Mouse (Mus musculus) thymus, postnatal 4 days (tissue): Measurements from ENCODE around the gene Axin2.
A peak's percentile ranks its signal among the peaks of the same experiment; 100 is the strongest.

Source experiments
- DNase-seq: peaks from one replicate; pipeline ENCODE4 v3.0.0; 2021

Axin2 gene

DNA sequence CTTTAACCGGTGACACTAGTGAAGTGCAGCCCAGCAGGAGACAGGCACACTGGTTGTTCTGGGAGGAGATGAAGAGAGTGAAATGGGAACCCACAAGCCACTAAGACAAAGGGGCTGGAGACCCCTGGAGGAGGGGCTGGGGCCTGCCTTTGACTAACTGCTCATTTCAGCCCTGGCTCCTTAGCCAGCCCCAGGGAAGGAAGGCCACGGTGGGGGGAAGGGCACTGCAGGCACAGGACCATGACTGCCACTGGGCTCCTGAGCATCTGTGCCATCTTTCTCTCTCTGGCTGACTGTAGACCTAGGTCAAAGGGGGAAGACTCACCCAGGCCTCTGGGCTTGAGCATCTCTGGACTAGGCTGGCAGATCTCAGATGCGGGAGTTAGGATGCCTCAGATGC is 10.5 kb downstream of the Axin2 start:
- no peak for DNase-seq

DNA sequence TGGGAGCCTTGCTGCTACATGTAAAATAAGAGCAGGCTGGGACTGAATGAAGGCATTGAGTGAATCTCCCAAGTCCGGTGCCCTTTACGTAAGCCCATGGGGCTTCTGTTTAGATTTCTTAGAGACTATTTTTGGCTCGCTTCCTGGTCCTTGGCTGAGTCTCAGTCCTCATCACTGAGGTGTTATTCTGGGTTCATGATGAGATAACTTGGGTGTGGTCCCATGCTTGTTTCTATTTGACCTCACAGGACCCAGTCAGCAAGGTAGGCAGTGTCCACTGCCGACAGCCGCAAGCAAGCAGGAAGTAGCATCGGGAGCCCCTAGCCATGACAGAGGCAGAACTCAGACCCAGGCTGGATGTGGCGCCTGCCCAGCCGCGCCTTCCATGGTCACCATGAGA is 13.7 kb downstream of the Axin2 start:
- no peak for DNase-seq

DNA sequence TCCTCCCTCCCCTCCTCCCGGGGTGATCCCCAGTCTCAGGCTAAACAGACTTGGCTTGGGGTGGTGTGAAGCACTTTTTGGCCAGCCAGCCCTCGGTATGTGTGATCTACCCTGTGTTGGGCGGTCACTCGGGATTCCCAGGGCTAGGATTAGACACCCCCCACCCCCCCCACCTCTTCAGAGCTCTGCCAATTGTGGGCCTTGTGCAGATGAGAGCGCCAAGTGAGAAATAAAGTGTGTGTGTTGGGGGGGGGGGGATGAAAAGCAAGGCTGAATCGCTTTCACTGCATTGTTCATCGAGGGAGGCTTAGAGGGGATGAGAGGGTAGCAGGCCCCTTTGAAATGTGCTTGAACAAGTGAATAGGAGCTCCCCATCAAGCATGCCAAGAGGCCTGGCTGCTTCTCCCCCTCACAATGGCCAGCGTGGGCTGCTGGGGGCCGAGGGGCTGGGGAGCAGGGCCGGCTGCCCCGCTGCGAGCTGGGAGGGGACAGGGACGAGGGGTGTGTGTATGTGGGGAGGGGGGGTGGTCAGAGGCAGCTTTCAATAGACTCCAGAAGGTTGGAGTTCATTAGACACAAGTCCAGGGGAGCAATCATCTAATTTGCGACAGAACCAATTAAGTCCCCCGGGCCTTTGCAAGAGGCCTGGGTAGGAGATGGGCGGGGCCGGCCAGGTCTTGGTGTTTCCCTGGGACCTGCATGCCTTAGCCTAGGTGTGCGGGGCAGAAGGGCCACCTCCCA is 15.1 kb downstream of the Axin2 start:
- DNase-seq = no peak

DNA sequence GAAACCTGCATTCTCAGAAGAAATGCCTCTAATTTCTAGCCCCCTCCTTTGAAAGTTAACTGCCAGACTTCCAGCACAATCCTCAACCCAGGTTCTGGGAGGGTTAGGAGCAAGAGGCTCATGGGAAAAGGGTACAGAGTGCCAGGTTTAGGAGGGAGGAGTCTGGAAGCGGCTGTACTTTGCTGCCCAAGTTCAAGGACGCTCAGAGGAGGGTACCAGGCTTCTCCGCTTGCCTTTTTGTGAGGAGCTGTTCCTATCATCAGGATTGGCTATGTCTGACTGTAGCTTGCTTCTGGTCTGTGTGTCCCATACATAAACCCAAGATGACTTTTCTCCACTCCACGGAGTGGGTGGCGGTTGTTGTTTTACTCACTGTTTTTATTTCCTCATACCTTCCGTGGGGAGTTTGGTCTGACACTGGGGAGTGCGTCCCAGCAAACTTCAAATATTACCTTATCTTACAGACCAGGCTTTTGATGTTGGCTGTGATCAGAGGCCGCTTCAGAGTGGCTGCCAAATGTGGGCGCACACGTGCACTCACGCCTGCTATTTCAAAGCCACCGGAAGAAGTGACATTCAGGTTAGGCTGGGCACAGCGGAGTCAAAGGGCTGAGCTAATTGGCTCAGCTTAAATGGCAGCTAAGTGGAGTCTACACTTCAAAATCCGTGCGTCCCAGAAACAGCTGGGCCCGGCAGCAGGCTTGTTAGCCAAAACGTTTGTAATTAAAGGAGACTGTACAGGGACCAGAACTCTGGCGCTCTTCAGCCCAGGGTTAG is 16.1 kb downstream of the Axin2 start:
- DNase-seq = no peak

DNA sequence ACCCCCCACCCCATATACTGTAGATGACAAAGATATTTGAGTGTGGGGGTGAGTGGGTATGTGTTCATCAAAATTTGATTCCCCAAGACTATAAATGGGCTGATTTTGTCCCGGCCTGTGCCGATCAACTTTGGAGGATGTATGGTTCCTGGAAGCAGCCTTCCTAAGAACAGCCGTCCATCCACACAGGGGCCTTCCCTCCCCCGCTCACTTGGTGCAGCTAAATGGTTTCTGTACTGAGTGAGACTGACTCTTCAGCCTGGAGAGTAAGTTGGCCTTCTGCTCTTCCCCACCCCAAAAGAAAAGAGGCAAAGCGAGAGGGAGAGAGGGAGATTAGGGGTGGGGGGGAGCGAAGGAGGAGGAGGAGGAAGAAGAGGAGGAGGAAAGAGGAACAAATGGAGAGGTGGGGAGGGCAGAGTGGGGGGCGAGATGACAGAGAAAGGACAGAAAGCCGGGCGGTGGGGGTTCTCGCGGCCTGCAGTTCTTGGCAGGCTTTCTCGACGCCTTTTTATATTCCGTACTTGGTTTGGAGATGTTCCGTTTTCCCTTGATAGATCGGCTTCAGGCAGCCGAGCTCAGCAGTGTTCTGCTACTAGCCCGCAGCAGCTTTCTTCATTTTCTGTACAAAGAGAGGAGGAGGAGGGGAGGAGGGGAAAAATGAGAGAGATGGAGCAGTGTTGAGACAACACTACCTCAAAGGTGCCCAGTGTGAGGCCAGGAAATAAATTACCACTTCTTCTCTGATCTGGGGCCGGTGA is 20.7 kb downstream of the Axin2 start:
- no peak for DNase-seq

DNA sequence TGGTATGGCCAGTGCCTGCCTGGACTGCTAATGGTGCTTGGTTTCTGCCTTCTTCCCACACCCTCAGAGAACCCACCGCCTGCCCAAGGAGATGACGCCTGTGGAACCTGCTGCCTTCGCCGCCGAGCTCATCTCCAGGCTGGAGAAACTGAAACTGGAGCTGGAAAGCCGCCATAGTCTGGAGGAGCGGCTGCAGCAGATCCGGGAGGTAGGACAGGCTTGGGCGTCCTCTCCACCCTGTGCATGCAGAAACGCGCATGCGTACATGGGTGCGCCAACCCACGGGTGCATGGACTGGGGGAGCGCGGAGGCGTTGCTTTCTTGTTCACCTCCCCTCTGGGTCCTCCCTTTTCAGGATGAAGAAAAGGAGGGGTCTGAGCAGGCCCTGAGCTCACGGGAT is 21.7 kb downstream of the Axin2 start:
- no peak for DNase-seq

DNA sequence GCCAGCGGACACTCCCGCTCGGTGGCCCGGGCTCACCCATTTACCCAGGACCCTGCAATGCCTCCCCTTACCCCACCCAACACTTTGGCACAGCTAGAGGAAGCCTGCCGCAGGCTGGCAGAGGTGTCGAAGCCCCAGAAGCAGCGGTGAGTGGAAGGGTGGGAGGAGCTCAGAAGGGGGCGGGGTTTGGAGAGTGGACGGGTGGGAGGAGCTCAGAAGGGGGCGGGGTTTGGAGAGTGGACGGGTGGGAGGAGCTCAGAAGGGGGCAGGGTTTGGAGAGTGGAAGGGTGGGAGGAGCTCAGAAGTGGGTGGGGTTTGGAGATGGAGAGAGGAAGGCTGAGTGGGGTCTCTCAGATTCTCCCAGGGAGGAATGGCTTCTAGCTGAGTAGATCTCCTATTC is 23.6 kb downstream of the Axin2 start:
- DNase-seq = no peak

DNA sequence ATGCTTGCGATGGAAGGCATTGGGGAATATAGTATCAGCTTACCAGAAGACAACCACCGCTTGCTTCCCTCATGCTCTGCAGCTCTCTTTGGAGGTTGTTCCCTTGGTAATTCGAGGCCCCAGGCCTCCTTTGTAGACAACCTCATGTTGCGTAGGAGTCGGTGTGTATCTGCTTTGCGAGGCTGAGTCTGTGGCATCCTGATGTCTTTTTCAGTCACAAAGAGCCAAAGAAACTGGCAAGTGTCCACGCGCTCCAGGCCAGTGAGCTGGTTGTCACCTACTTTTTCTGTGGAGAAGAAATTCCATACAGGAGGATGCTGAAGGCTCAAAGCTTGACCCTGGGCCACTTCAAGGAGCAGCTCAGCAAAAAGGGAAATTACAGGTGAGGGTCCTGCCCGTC is 25.5 kb downstream of the Axin2 start:
- no peak for DNase-seq

DNA sequence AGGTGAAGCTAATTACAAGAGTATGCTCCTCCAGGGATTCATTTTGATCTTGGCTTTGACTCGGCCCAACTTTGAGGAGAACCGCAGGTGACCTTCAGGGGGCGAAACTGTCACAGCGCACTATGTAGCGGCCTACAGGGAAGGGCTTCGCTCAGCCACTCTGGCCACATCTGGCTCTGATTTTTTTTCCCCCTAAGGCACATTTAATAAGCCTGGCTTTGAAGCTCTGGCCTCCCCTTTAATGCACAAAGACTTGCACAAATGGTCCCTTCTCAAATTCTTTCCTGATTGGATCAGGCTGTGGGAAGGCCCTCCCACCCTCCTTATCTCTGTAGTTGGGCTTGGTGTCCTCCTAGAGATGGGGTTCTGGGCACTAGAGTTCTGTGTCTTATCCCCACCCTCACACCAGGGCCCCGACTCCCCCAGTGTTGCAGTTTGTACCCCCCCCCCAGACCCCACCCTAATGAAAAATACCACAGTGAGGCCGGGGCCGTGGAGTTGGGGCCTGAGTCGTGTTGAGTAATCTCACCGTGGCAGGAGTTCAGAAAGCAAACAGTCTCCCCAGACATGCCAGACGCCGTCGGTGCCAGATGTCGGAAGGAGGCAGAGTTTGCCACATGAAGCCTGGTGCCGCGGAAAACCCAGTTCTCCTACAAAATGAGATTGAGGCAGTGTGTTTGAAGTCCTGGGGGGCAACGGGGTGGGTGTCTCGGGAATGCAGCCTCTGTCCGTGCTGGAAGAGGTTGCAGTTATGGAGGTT is 27.5 kb downstream of the Axin2 start:
- DNase-seq = no peak

DNA sequence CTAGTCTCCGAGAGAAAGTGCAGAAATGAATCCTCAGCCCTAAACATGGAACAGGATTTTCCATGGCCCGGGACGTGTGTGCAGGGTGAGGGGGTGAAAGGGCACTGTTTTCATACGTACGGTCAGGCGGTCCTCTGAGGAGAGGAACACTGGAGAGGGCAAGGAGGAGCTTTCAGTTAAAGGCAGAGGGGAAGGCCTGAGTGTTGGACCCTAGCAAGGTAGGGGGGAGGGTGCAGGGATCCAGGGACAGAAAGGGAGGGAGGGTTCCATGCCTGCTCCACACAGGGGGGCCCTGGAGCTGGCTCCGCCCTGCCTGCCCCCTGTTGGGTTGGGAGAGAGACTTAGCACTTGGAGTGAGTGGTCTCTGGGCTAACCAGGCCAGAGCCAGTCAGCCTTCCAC is 28.4 kb downstream of the Axin2 start:
- no peak for DNase-seq

DNA sequence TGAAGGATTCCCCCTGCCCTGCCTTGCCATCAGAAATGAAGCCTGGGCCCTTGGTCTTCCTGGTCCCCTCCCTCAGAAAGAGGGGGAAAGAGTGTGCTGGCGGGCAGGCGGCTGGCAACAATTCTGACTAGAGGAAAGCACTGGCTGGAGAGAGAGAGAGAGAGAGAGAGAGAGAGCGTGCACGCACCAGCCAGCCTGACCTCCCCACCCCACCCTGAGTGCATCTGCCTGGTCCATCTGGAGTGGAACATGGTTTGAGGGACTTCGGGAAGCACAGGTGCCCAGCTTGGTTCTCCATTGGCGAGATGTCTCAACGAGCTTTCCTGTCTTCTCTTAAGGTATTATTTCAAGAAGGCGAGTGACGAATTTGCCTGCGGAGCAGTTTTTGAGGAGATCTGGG is 28.8 kb downstream of the Axin2 start:
- DNase-seq = no peak

DNA sequence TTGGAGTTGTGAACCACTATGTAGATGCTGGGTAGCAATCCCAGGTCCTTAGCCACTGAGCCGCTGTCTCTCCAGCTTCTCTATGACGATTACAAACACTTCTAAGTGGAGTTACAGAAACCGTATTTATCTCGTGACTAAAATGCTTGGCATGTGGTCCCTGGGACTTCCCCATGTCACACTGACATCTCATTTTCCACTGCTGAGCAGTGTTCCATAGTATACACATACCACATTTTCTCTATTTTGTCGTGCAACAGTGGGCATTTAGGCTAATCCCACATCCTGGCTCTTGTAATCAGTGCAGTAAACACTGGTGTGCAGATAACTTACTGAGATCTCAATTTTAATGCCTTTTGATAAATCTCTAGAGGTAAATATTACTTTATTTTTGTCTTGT is 32.2 kb downstream of the Axin2 start:
- DNase-seq = no peak

DNA sequence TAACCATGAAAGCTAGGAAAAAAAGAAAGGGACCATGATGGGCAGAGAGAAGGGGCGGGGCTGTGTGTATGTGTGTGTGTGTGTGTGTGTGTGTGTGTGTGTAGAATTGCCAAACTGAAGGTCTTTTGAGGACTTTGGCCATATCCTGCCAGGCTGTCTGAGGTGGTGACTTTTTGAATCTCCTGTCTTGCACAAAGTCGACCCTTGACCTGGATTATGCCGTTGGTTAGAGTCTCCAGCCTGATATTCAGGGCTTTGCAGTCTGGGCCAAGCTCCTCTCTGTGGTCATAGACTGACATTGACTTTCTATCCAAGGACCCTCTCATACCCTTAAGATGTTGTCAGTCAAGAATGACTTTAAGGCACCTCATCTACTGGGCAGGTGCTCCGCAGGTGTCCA is 35.8 kb downstream of the Axin2 start:
- DNase-seq = no peak

DNA sequence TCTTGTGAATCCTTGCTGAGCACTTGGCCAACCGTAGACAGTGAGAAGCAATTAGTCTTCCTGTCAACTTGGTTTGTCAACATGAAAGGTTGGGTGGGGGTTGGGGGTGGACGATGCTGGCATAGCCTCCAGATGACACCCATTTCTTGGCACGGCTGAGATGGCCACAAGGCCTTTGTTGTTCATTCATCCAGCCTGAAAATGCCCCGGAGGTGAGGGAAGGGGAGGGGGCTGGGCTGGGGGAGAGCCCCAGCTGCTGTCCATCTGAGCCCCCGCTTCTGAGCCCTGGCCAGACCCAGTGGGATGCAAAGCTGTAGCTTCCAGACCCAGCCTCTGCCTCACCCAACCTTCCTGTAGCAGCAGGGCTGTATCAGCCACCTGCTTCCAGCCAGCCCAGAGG is 38.2 kb downstream of the Axin2 start:
- no peak for DNase-seq

DNA sequence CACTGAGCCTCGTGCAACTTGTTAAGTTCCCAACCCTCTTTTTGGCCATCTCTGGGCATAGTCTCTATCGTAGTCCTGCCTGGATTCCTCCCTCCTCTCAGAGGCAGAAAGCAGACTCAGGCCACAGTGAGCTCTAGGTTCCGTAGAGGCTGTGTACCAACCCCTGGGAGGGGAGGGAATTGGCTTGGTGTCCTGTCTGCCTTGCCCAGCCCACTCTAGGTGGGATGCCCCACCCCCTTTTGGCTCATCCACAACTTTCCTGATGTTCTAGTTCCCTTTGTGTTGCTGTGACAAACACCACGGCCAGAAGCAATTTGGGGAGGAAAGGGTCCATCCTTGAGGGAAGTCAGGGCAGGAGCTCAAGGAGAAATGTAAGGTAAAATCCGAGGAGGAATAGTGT is 39.0 kb downstream of the Axin2 start:
- DNase-seq = no peak

DNA sequence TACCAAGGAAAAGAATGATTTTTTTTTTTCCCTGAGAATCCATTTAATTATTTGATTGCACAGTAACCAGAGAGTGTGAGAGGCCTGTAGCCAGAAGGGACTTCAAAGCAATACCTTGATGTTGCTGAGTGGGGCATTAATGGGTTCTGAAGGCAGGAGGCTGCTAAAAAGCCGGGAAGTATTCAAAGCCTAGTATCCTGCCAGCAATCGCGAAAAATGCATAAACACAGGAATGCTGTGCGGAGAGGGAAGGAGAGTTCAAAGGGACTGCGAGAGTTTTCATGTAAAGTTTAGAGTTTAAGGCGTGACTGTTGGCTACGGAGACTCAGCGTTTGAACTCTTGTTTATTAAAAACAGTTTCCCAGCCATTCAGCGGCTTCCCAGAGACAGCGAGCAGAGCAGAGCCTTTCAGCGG is 41.5 kb downstream of the Axin2 start:
- no peak for DNase-seq

DNA sequence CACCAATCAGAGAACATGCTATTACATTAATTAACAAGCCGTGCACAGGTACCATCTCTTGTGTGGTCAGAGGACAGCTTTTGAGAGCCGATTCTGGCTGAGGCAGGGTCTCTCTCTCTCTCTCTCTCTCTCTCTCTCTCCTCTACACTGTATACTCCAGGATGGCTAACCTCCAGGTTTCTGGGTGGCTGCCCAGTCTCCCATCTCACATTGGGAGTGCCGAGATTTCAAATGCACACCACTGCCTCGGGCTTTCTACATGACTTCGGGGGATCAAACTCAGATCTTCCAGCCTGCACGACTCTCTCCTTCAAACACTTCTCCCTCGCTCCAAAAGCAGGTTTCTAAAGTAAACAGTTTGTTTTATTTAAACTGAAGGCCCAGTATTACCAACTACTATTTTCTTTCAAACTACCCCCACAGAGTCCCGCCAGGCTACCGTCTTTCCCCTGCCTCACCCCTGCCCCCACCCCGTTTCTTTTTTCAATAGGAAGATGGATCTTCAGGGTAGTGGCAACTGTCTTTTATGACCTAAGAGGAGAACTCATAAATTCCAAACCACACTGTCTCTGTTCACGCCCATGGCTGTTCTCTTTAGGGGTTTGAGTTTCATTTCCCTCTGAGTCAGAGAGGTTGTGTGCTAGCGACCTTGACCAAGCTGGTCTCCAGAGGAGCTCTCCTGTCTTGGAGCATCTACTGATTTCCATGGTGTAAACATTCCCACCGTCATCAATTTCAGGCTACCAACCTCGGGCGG is 43.5 kb downstream of the Axin2 start:
- DNase-seq = no peak

DNA sequence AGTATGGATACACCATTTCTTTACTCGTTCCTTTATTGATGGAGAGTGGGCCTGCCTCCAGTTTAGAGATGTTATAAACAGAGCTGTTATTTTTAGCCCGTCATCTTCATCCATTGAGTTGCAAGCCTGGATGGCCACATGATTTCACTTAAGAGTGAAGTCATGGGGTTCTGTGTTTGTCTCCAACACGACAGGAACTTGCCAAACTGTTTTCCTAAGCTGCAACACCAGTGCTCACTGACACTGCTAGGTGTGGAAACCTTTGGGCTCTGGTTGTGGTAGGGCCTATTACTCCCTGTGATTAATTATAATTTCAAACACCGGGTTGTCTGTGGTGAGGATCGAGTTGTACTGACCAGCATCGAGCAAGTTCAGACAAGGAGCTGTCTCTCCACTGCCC is 45.6 kb downstream of the Axin2 start:
- DNase-seq = no peak

DNA sequence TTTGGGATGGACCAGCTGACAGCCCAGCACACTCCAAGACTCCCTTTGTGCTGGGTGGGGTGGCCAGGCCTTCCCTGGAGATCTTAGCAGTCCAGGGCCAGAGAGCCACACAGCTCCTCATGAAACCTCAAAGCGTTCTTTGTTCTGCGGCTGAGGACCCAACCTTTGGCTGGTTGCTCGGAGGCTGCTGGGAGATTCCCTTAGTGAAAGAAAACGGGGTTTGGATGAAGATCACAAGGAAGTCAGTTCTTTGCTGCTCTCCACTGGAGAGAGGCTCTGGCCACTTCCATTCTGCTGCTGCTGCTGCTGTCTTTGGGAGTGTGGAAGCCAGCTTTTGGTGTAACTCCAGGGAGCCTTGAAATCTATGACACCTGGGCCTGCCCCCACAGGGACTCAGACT is 53.3 kb downstream of the Axin2 start:
- DNase-seq = no peak

DNA sequence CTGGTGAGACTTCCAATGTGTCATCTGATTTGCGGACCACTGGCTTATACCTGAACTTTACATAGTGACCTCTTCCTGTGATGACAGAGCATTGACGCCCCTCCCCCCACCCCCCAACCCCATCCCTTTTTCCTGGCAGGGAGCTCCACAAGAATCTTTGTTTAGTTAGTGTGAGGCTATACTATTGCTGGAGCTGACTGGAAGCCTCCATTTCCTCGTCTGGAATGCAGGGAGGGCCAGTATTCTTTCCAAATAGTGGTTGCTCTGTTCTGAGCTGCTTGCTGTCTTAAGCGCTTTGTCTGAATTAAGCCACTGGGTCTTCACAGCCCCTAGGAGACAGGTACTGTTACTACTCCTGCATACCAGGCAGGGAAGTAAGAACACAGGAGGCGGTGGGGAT is 53.7 kb downstream of the Axin2 start:
- no peak for DNase-seq

DNA sequence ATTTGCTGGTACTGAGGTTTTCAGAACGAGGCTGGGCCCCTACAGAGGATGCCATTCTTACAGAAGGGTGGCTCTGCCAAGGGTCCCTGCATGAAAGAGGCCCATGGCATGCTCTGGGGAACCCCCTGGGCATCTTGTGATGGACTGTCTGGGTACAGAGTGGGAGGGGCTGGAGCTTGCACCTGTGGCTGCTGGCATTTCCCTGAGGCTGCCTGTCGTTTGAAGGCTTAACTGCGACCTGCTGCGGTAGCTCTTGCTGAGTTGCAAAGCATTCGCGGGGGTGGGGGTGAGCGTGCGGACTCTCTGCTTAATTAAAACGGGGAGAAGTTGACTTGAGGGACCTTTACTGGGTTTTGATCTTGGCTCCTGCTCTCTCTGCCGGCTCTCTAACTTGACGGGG is 55.4 kb downstream of the Axin2 start:
- peak; percentile 19 for DNase-seq

DNA sequence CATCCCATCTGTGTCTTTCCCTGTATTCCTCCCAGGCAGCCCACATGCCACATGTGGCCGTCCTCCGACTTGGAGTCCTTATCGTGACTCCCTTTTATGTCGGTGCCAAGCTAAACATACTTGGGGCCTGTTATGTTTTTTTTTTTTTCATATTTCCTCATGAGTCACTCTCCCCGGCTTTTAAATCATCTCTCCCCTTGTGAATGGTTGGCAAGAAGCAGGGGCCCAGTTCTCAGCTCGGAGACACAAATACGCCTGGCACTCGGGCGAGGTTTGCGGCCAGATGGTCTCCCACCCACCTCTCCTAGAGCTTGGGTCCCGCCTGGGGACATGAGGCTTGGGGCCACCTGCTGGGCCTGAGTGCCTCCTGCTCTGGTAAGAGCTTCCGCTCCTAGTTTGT is 60.4 kb downstream of the Axin2 start:
- DNase-seq = no peak

DNA sequence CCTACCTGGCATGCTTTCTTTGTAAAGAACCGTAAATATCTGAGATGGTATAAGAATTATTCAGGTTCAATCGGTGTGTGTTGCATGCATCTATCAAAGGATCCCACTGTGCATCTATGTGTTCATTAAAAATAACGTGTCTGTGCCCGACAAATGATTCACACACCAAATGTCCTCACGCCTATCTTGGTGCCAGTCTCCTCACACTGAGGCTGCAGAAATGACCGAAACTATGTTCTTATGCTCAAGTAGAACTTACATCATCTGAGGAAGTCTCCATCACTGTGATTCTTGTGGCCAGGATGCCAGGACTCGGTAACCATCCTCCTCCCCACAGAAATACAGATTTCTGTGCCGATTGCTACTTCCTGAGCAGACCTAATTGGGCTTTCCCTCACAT is 60.9 kb downstream of the Axin2 start:
- DNase-seq = no peak
